Mouse (Mus musculus) B cell, adult 67 days (primary cell): ENCODE data around the gene Ptgfrn. TPM values are rescaled to one million over a fixed set of nuclear protein-coding genes. Genes with fewer than 3 reads are reported as not detected.

ENCODE experiments used
- total RNA-seq, 2 experiments: library from RNA; stranded (reverse); gene quantifications; 4 replicates each; pipeline ENCODE4 v1.2.4; 2023

The Ptgfrn gene
- total RNA-seq, result under 1 TPM in 1 of 2 experiments, not detected in 1; 0.09 TPM

GRCm38 (mm10) chr3:101110043-101110837 is at the start of gene Ptgfrn:
Gene Ptgfrn (minus strand): TSS chr3:101110278.

GRCm38 (mm10) chr3:101029339-101029738 is 80.7 kb downstream of the Ptgfrn start, which contains the start of gene Cd101:
Gene Cd101 (minus strand): TSS chr3:101029556.

Other genes with a start within 250 kb of the Ptgfrn start
- gene Trim45, start 188.1 kb downstream of the Ptgfrn start, total RNA-seq, result 1 to 10 TPM; 2.0 TPM
- gene Ttf2, start 140.6 kb downstream of the Ptgfrn start, total RNA-seq, result 10 to 100 TPM; 15.1 to 16.7 TPM
- under 1 TPM in 1 of 2 experiments, not detected in 1; 0.17 TPM for gene Cd101, start 80.7 kb downstream of the Ptgfrn start, total RNA-seq
- gene Cd2, start 177.7 kb upstream of the Ptgfrn start, total RNA-seq, result 100 to 1,000 TPM; 409 to 520 TPM